Mouse (Mus musculus) MEL (cell line): ENCODE data around the gene Arhgef39. TPM values are rescaled to one million over a fixed set of nuclear protein-coding genes. Genes with fewer than 3 reads are reported as not detected.

ENCODE experiments used
- DNase-seq: peaks from one replicate; pipeline ENCODE4 v3.0.0; 2011; ENCODE audit warnings: low read depth, low spot score
- H3K27ac ChIP-seq: 2 replicates; pipeline ENCODE4 v1.5.1; 2012; ENCODE audit warnings: low read depth, mild to moderate bottlenecking, control low read depth, low read length, moderate library complexity; ENCODE audit not compliant: control insufficient read depth
- H3K27me3 ChIP-seq, 2 experiments: fragments of 150-350 bp in 1 of 2; sonication (generic) in 1 of 2; 2 replicates each; pipeline ENCODE4 v1.6.1; 2012; ENCODE audit warnings: low read length in 2 of 2, mild to moderate bottlenecking in 2 of 2, improper control_type of control experiment in 1 of 2, moderate library complexity in 1 of 2; ENCODE audit not compliant: insufficient read depth in 2 of 2, control insufficient read depth in 1 of 2
- H3K36me3 ChIP-seq, 2 experiments: 2 replicates each; pipeline ENCODE4 v1.6.1; 2012 to 2014; ENCODE audit warnings: low read length in 2 of 2, improper control_type of control experiment in 1 of 2, inconsistent platforms in 1 of 2, mild to moderate bottlenecking in 1 of 2; ENCODE audit not compliant: insufficient read depth in 2 of 2, control insufficient read depth in 1 of 2
- H3K4me1 ChIP-seq, 2 experiments: fragments of 150-350 bp in 1 of 2; sonication (generic) in 1 of 2; 2 replicates each; pipeline ENCODE4 v1.6.1; 2012; ENCODE audit warnings: low read length in 2 of 2, improper control_type of control experiment in 1 of 2, mild to moderate bottlenecking in 1 of 2; ENCODE audit not compliant: insufficient read depth in 2 of 2, control insufficient read depth in 1 of 2
- H3K4me3 ChIP-seq, 2 experiments: fragments of 150-350 bp in 1 of 2; sonication (generic) in 1 of 2; 2 replicates each; pipeline ENCODE4 v1.5.1; 2012; ENCODE audit warnings: low read depth in 2 of 2, low read length in 2 of 2, mild to moderate bottlenecking in 2 of 2, moderate library complexity in 2 of 2, control low read depth in 1 of 2, improper control_type of control experiment in 1 of 2; ENCODE audit not compliant: control insufficient read depth in 1 of 2, insufficient read depth in 1 of 2
- H3K79me2 ChIP-seq: 2 replicates; pipeline ENCODE4 v1.6.1; 2012; ENCODE audit warnings: mild to moderate bottlenecking, low read length, moderate library complexity; ENCODE audit not compliant: control insufficient read depth, poor library complexity, insufficient read depth
- H3K9ac ChIP-seq: 2 replicates; pipeline ENCODE4 v1.6.1; 2012; ENCODE audit warnings: low read depth, mild to moderate bottlenecking, control low read depth, low read length, moderate library complexity; ENCODE audit not compliant: control insufficient read depth, poor library complexity, severe bottlenecking
- H3K9me3 ChIP-seq: fragments of 150-350 bp; sonication (generic); replicated peaks from 2 replicates; pipeline ENCODE4 v1.6.1; 2012; ENCODE audit warnings: mild to moderate bottlenecking, low read length, improper control_type of control experiment, moderate library complexity; ENCODE audit not compliant: insufficient read depth
- CTCF ChIP-seq, 3 experiments: IDR thresholded peaks in 2 of 3; conservative IDR thresholded peaks in 1 of 3; 2 replicates each; pipeline ENCODE4 v1.5.1; 2011 to 2012; ENCODE audit warnings: low read length in 3 of 3, low read depth in 2 of 3, mild to moderate bottlenecking in 2 of 3, improper control_type of control experiment in 1 of 3, inconsistent platforms in 1 of 3, mixed read lengths in 1 of 3, moderate library complexity in 1 of 3; ENCODE audit not compliant: control insufficient read depth in 1 of 3, insufficient read depth in 1 of 3, poor library complexity in 1 of 3, severe bottlenecking in 1 of 3
- E2F4 ChIP-seq: IDR thresholded peaks from 2 replicates; pipeline ENCODE4 v1.6.1; 2011; ENCODE audit warnings: low read depth, low read length, improper control_type of control experiment, borderline replicate concordance
- EP300 ChIP-seq, 2 experiments: IDR thresholded peaks; 2 replicates each; pipeline ENCODE4 v1.6.1; 2011; ENCODE audit warnings: improper control_type of control experiment in 2 of 2, low read length in 2 of 2, low read depth in 1 of 2, mild to moderate bottlenecking in 1 of 2
- ETS1 ChIP-seq: IDR thresholded peaks from 2 replicates; pipeline ENCODE4 v1.6.1; 2012; ENCODE audit warnings: low read depth, mild to moderate bottlenecking, inconsistent platforms, low read length, improper control_type of control experiment, moderate library complexity
- GABPA ChIP-seq: IDR thresholded peaks from 2 replicates; pipeline ENCODE4 v1.6.1; 2012; ENCODE audit warnings: low read depth, mild to moderate bottlenecking, inconsistent platforms, low read length, improper control_type of control experiment, moderate library complexity
- GATA1 ChIP-seq: IDR thresholded peaks from 2 replicates; pipeline ENCODE4 v1.6.1; 2011; ENCODE audit warnings: low read depth, low read length, improper control_type of control experiment
- HCFC1 ChIP-seq: IDR thresholded peaks from 2 replicates; pipeline ENCODE4 v1.6.1; 2012; ENCODE audit warnings: low read depth, mild to moderate bottlenecking, inconsistent platforms, low read length, improper control_type of control experiment, moderate library complexity
- JUND ChIP-seq: IDR thresholded peaks from 2 replicates; pipeline ENCODE4 v1.6.1; 2011; ENCODE audit warnings: low read depth, mild to moderate bottlenecking, improper control_type of control experiment, low read length
- KAT2A ChIP-seq: conservative IDR thresholded peaks from 2 replicates; pipeline ENCODE4 v1.6.1; 2012; ENCODE audit warnings: low read depth, low read length, improper control_type of control experiment, inconsistent platforms
- MAX ChIP-seq: IDR thresholded peaks from 2 replicates; pipeline ENCODE4 v1.6.1; 2011; ENCODE audit warnings: low read length, improper control_type of control experiment
- MAZ ChIP-seq: IDR thresholded peaks from 2 replicates; pipeline ENCODE4 v1.6.1; 2012; ENCODE audit warnings: low read depth, mild to moderate bottlenecking, inconsistent platforms, low read length, improper control_type of control experiment
- MEF2A ChIP-seq: IDR thresholded peaks from 2 replicates; pipeline ENCODE4 v1.6.1; 2014; ENCODE audit warnings: low read depth, mild to moderate bottlenecking, inconsistent platforms, low read length, improper control_type of control experiment; ENCODE audit not compliant: poor library complexity, insufficient replicate concordance, severe bottlenecking; ENCODE audit errors: extremely low read depth
- MXI1 ChIP-seq: IDR thresholded peaks from 2 replicates; pipeline ENCODE4 v1.6.1; 2011; ENCODE audit warnings: mild to moderate bottlenecking, low read depth, low read length, improper control_type of control experiment
- MYC ChIP-seq: IDR thresholded peaks from 2 replicates; pipeline ENCODE4 v1.6.1; 2011; ENCODE audit warnings: low read depth, mild to moderate bottlenecking, low read length, improper control_type of control experiment, moderate library complexity
- NELFE ChIP-seq: IDR thresholded peaks from 2 replicates; pipeline ENCODE4 v1.6.1; 2011; ENCODE audit warnings: low read depth, low read length, improper control_type of control experiment
- NRF1 ChIP-seq: IDR thresholded peaks from 2 replicates; pipeline ENCODE4 v1.6.1; 2014; ENCODE audit warnings: low read depth, mild to moderate bottlenecking, inconsistent platforms, low read length, improper control_type of control experiment, moderate library complexity; ENCODE audit not compliant: poor library complexity, insufficient read depth, severe bottlenecking
- POLR2A ChIP-seq, 2 experiments: IDR thresholded peaks; 2 replicates each; pipeline ENCODE4 v1.6.1; 2011 to 2012; ENCODE audit warnings: low read length in 2 of 2, mild to moderate bottlenecking in 2 of 2, control low read depth in 1 of 2, improper control_type of control experiment in 1 of 2, low read depth in 1 of 2, moderate library complexity in 1 of 2; ENCODE audit not compliant: control insufficient read depth in 1 of 2, insufficient read depth in 1 of 2, poor library complexity in 1 of 2
- POLR2AphosphoS2 ChIP-seq: IDR thresholded peaks from 2 replicates; pipeline ENCODE4 v1.6.1; 2011; ENCODE audit warnings: low read length, improper control_type of control experiment
- SIN3A ChIP-seq: IDR thresholded peaks from 2 replicates; pipeline ENCODE4 v1.6.1; 2012; ENCODE audit warnings: low read length, improper control_type of control experiment, inconsistent platforms
- SMC3 ChIP-seq: IDR thresholded peaks from 2 replicates; pipeline ENCODE4 v1.6.1; 2011; ENCODE audit warnings: low read depth, low read length, improper control_type of control experiment
- TAL1 ChIP-seq: IDR thresholded peaks from 2 replicates; pipeline ENCODE4 v1.6.1; 2012; ENCODE audit warnings: mild to moderate bottlenecking, inconsistent platforms, low read length, moderate library complexity, mixed read lengths
- TBP ChIP-seq: IDR thresholded peaks from 2 replicates; pipeline ENCODE4 v1.8.0; 2011; ENCODE audit warnings: low read depth, low read length, improper control_type of control experiment
- TCF12 ChIP-seq: IDR thresholded peaks from 2 replicates; pipeline ENCODE4 v1.6.1; 2014; ENCODE audit warnings: low read depth, mild to moderate bottlenecking, inconsistent platforms, low read length, improper control_type of control experiment, moderate library complexity
- USF1 ChIP-seq: IDR thresholded peaks from 2 replicates; pipeline ENCODE4 v1.6.1; 2014; ENCODE audit warnings: low read depth, mild to moderate bottlenecking, inconsistent platforms, low read length, improper control_type of control experiment, moderate library complexity
- ZKSCAN1 ChIP-seq: IDR thresholded peaks from 2 replicates; pipeline ENCODE4 v1.6.1; 2012; ENCODE audit warnings: low read depth, mild to moderate bottlenecking, inconsistent platforms, low read length, improper control_type of control experiment, moderate library complexity
- ZMIZ1 ChIP-seq: IDR thresholded peaks from 2 replicates; pipeline ENCODE4 v1.6.1; 2012; ENCODE audit warnings: low read depth, mild to moderate bottlenecking, inconsistent platforms, low read length, improper control_type of control experiment, moderate library complexity
- polyA plus RNA-seq, 2 experiments: library from polyadenylated mRNA; stranded (reverse) in 1 of 2; unstranded in 1 of 2; fragments of >175 nt in 1 of 2; fragments of >200 nt in 1 of 2; gene quantifications; 2 replicates each; pipeline versions ENCODE4 v1.2.1 to v1.2.4; 2012; ENCODE audit warnings: low replicate concordance in 2 of 2, low read depth in 1 of 2; ENCODE audit not compliant: insufficient read length in 2 of 2, insufficient read depth in 1 of 2, missing spikeins in 1 of 2
- total RNA-seq: library from RNA; depleted of rRNA; stranded (reverse); fragments of 300-350 nt; gene quantifications from 2 replicates; pipeline ENCODE4 v1.2.3, GENCODE M21; 2012

The Arhgef39 gene
- total and polyA plus RNA-seq, 3 experiments = 26.3 to 56.7 TPM; not detected in 1

GRCm38 (mm10) chr4:43493186-43493845 is 6.2 kb downstream of the Arhgef39 start:
- DNase-seq = peak; percentile 95
- Histone ChIP-seq H3K9me3 (no peaks in the 10 kb centered on the region), H3K79me2 (peaks cover 5% of the 10 kb centered on the region; the same call in 1 of the 2 replicates), H3K4me3 (peak overlapping the region; percentile 64 to 89), H3K36me3 (no peaks in the 10 kb centered on the region; a peak in 1 of 4 replicates), H3K27me3 (no peaks in the 10 kb centered on the region), H3K27ac (peak overlapping the region; percentile 30), H3K4me1 (peaks cover 2 to 25% of the 10 kb centered on the region in 2 experiments; a peak in 3 of 4 replicates), H3K9ac (peak overlapping the region; percentile 90)
- no peak for TF ChIP-seq GABPA
- TF ChIP-seq NRF1 = peak; percentile 91
- no peak for TF ChIP-seq E2F4
- no peak; the same call in 1 of the 2 replicates for TF ChIP-seq MYC
- peak; percentile 92 for TF ChIP-seq NELFE
- TF ChIP-seq CTCF (IDR thresholded peaks at IDR 0.05 in 2 of 3, conservative IDR thresholded peaks at IDR 0.05 in 1 of 3; ENCODE audit: control insufficient read depth in 1 of 3, insufficient read depth in 1 of 3, low read depth in 2 of 3, low read length in 3 of 3, poor library complexity in 1 of 3, severe bottlenecking in 1 of 3) = peak in 2 of 3 experiments; percentile 6 to 17; a peak in 2 of 6 replicates
- TF ChIP-seq MAZ = peak; percentile 74
- TF ChIP-seq ZMIZ1 = 0 out of 2 replicates have a peak, but pooled peaks have one; percentile 5
- no peak for TF ChIP-seq TAL1
- peak; percentile 50 for TF ChIP-seq MXI1
- no peak; the same call in 1 of the 2 replicates for TF ChIP-seq KAT2A
- 0 out of 2 replicates have a peak, but pooled peaks have one; percentile 5 for TF ChIP-seq ETS1
- TF ChIP-seq EP300 (IDR thresholded peaks at IDR 0.05; ENCODE audit: low read depth in 1 of 2, low read length in 2 of 2) = no peak
- TF ChIP-seq SMC3 = no peak
- TF ChIP-seq TCF12 = peak; percentile 55; the same call in 1 of the 2 replicates
- peak; percentile 78 to 86 for TF ChIP-seq POLR2A (IDR thresholded peaks at IDR 0.05; ENCODE audit: control insufficient read depth in 1 of 2, insufficient read depth in 1 of 2, low read depth in 1 of 2, low read length in 2 of 2, poor library complexity in 1 of 2)
- no peak for TF ChIP-seq JUND
- TF ChIP-seq ZKSCAN1 = no peak
- TF ChIP-seq SIN3A = peak; percentile 31; the same call in 1 of the 2 replicates
- no peak; the same call in 1 of the 2 replicates for TF ChIP-seq HCFC1
- TF ChIP-seq POLR2AphosphoS2 = peak; percentile 91
- no peak for TF ChIP-seq TBP
- no peak for TF ChIP-seq MEF2A
- no peak for TF ChIP-seq GATA1
- no peak; the same call in 1 of the 2 replicates for TF ChIP-seq MAX
- peak; percentile 45; the same call in 1 of the 2 replicates for TF ChIP-seq USF1
